Mouse (Mus musculus) cerebellum, adult 2 months (tissue): ENCODE measurements around the gene Slc6a20b. TPM values are rescaled to one million over a fixed set of nuclear protein-coding genes. Genes with fewer than 3 reads are reported as not detected.

Experiments
- DNase-seq, 2 experiments: peaks; one replicate each; pipeline ENCODE4 v3.0.0; 2021
- H3K27ac ChIP-seq: fragments of 200-500 bp; 2 replicates; pipeline ENCODE4 v1.5.1; 2012; ENCODE audit warnings: low read length, control low read depth, inconsistent platforms; ENCODE audit not compliant: insufficient read depth
- H3K27me3 ChIP-seq: fragments of 200-500 bp; 2 replicates; pipeline ENCODE4 v1.6.1; 2012; ENCODE audit warnings: inconsistent platforms, mild to moderate bottlenecking, low read length, moderate library complexity; ENCODE audit not compliant: control insufficient read depth, insufficient read depth
- H3K4me1 ChIP-seq: fragments of 200-500 bp; 2 replicates; pipeline ENCODE4 v1.6.1; 2011; ENCODE audit warnings: low read length; ENCODE audit not compliant: control insufficient read depth, insufficient read depth
- H3K4me3 ChIP-seq: fragments of 200-500 bp; replicated peaks from 2 replicates; pipeline ENCODE3; 2011; ENCODE audit warnings: mild to moderate bottlenecking, low read depth, low read length, control low read depth; ENCODE audit not compliant: insufficient read depth
- CTCF ChIP-seq: fragments of 200-500 bp; IDR thresholded peaks from 2 replicates; pipeline ENCODE4 v1.5.1; 2011; ENCODE audit warnings: low read depth, mild to moderate bottlenecking, control low read depth, low read length, moderate library complexity, borderline replicate concordance; ENCODE audit not compliant: insufficient read depth
- POLR2A ChIP-seq: fragments of 200-500 bp; IDR thresholded peaks from 2 replicates; pipeline ENCODE4 v1.6.1; 2011; ENCODE audit warnings: low read length, control low read depth, borderline replicate concordance; ENCODE audit not compliant: insufficient read depth
- WGBS: fragments of 180-500 bp; shearing (Covaris S2); methylation state at CpG from one replicate; pipeline ENCODE4 v1.1.7; 2018; 5-methylcytosine and 5-hydroxymethylcytosine counted together
- polyA plus RNA-seq: library from polyadenylated mRNA; depleted of rRNA; stranded (reverse); fragments of >200 nt; gene quantifications from 2 replicates; pipeline ENCODE4 v1.2.3, GENCODE M21; 2012

Slc6a20b gene
- polyA plus RNA-seq, 1 experiment, result 0.25 TPM

GRCm38 (mm10) chr9:123624741-123625140 lies 7.6 kb downstream of the Slc6a20b start:
- DNase-seq, result no peak
- WGBS, result 81% methylated on average over 2 of the region's 2 CpGs
- Histone ChIP-seq H3K27ac (no peak overlapping the region), H3K4me3 (no peak overlapping the region), H3K27me3 (no peaks in the 10 kb centered on the region; the same call in 1 of the 2 replicates), H3K4me1 (no peaks in the 10 kb centered on the region)
- TF ChIP-seq CTCF, result no peak
- no peak for TF ChIP-seq POLR2A

- no peak for DNase-seq
- WGBS, result 92% methylated on average over 5 of the region's 5 CpGs
- no peak for TF ChIP-seq POLR2A
- TF ChIP-seq CTCF, result no peak
- Histone ChIP-seq H3K4me3 (no peak overlapping the region), H3K4me1 (no peaks in the 10 kb centered on the region), H3K27me3 (no peaks in the 10 kb centered on the region), H3K27ac (no peak overlapping the region)
Observed at GRCm38 (mm10) chr9:123620311-123621098, 11.9 kb downstream of the Slc6a20b start.

- TF ChIP-seq CTCF, result no peak
- H3K27me3 ChIP-seq, result no peaks in the 10 kb centered on the region
- no peak overlapping the region for H3K27ac ChIP-seq
- no peak overlapping the region for H3K4me3 ChIP-seq
- WGBS, result 73% methylated on average over 1 of the region's 1 CpGs
- H3K4me1 ChIP-seq, result no peaks in the 10 kb centered on the region
- DNase-seq, result no peak
Observed at GRCm38 (mm10) chr9:123601529-123601928, 30.8 kb downstream of the Slc6a20b start.

- Histone ChIP-seq H3K4me3 (no peak overlapping the region), H3K27me3 (no peaks in the 10 kb centered on the region), H3K27ac (no peak overlapping the region), H3K4me1 (no peaks in the 10 kb centered on the region)
- no peak for DNase-seq
- 95% methylated on average over 2 of the region's 2 CpGs for WGBS
- TF ChIP-seq CTCF (no peak), POLR2A (no peak)
Observed at GRCm38 (mm10) chr9:123597376-123597775, 35.0 kb downstream of the Slc6a20b start.

- no peak for TF ChIP-seq POLR2A
- no peak for TF ChIP-seq CTCF
- no peak overlapping the region for H3K4me3 ChIP-seq
- DNase-seq, result no peak
- H3K27ac ChIP-seq, result no peak overlapping the region
- H3K4me1 ChIP-seq, result no peaks in the 10 kb centered on the region
- H3K27me3 ChIP-seq, result no peaks in the 10 kb centered on the region
- 93% methylated on average over 2 of the region's 2 CpGs for WGBS
Observed at GRCm38 (mm10) chr9:123596910-123597309, 35.5 kb downstream of the Slc6a20b start.

GRCm38 (mm10) chr9:123595194-123595593 lies 37.2 kb downstream of the Slc6a20b start:
- Histone ChIP-seq H3K27ac (no peak overlapping the region), H3K27me3 (no peaks in the 10 kb centered on the region), H3K4me1 (no peaks in the 10 kb centered on the region), H3K4me3 (no peak overlapping the region)
- WGBS, result 94% methylated on average over 4 of the region's 4 CpGs
- no peak for DNase-seq
- TF ChIP-seq POLR2A, result no peak
- no peak for TF ChIP-seq CTCF

- no peak for DNase-seq
- no peak for TF ChIP-seq CTCF
- TF ChIP-seq POLR2A, result no peak
- Histone ChIP-seq H3K4me1 (no peaks in the 10 kb centered on the region), H3K4me3 (no peak overlapping the region), H3K27me3 (no peaks in the 10 kb centered on the region), H3K27ac (no peak overlapping the region)
- WGBS, result 91% methylated on average over 7 of the region's 7 CpGs
Observed at GRCm38 (mm10) chr9:123589240-123589910, 43.0 kb downstream of the Slc6a20b start.
